Comparison of ENCODE assay signal across 11 mouse cellular contexts in the genomic region with DNA sequence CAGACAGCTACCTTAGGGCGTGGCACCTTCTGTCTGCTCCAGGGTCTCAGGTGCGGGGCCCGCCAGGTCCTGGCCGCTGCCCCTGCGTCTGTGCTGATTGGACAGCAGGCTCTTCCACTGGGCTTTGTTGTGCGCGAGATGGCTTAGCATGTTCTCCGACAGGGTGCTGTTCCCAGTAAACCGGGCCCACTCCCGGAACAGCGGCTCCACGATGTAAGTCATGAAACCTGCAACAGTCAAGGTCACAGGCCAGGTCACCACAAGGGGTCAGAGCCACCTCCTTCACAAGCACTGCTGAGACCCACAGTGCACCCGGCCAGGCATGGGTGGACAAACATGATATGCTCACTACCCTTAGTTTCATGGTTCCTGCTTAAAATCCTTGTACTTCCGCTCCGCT. TPM values are rescaled to one million over a fixed set of nuclear protein-coding genes. Genes with fewer than 3 reads are reported as not detected.
DNase-seq lines count a peak whose midpoint lies in the region; ATAC-seq and TF ChIP-seq lines count a peak whose summit lies in the region.
"Had no signal": no experiment of that assay in that cellular context is flagged by ENCODE, and none has a peak within 500 bp of the region (broad histone marks: within the 10 kb centered on the region; RNA-seq: fewer than 3 reads in every experiment).

No protein-coding gene starts in this region.

- H3K9me3 ChIP-seq in kidney, embryonic 15.5 days (replicated peaks), result no peaks in the 10 kb centered on the region
- no peaks in the 10 kb centered on the region for H3K9me3 ChIP-seq in E14TG2a.4 (ENCODE audit: low read length)
- H3K9me3 ChIP-seq in neural tube, embryonic 13.5 days, result no peaks in the 10 kb centered on the region

- no peaks in the 10 kb centered on the region for H3K36me3 ChIP-seq in kidney, embryonic 15.5 days
- H3K36me3 ChIP-seq in E14TG2a.4 (ENCODE audit: insufficient read depth, low read length), result no peaks in the 10 kb centered on the region
- H3K36me3 ChIP-seq in neural tube, embryonic 13.5 days, result no peaks in the 10 kb centered on the region

- H3K27ac ChIP-seq in kidney, embryonic 15.5 days, result no peak overlapping the region
- H3K27ac ChIP-seq in neural tube, embryonic 13.5 days (replicated peaks), result no peak overlapping the region
- H3K27ac ChIP-seq: heart, adult 2 months had no signal

- WGBS in kidney, embryonic 15.5 days, result 72% methylated on average over 15 of the region's 15 CpGs
- WGBS in neural tube, embryonic 13.5 days, result 65% methylated on average over 15 of the region's 15 CpGs

- 0 out of 2 replicates have a peak overlapping the region, but pooled peaks have one; percentile 1 for H3K4me2 ChIP-seq in kidney, embryonic 15.5 days
- peak overlapping the region; percentile 18; the same call in 1 of the 2 replicates for H3K4me2 ChIP-seq in neural tube, embryonic 13.5 days

- no peak for TF ChIP-seq CTCF in E14TG2a.4 (conservative IDR thresholded peaks at IDR 0.05; ENCODE audit: low read length)

- no peak overlapping the region for H3K4me3 ChIP-seq in kidney, embryonic 15.5 days (replicated peaks)
- H3K4me3 ChIP-seq in E14TG2a.4 (replicated peaks; ENCODE audit: low read length), result peak overlapping the region; percentile 75
- H3K4me3 ChIP-seq in neural tube, embryonic 13.5 days, result no peak overlapping the region
- H3K4me3 ChIP-seq: heart, adult 2 months; megakaryocyte, embryonic 14.5 days had no signal

- no peak for ATAC-seq in kidney, embryonic 15.5 days (replicated peaks; ENCODE audit: low FRiP score)
- no peak for ATAC-seq in neural tube, embryonic 13.5 days (ENCODE audit: low read depth)

- 0 out of 2 replicates have a peak, but pooled peaks cover 2% of the 10 kb centered on the region for H3K4me1 ChIP-seq in kidney, embryonic 15.5 days
- H3K4me1 ChIP-seq in E14TG2a.4 (replicated peaks; ENCODE audit: low read depth, low read length), result peaks cover 17% of the 10 kb centered on the region
- no peaks in the 10 kb centered on the region for H3K4me1 ChIP-seq in neural tube, embryonic 13.5 days (replicated peaks)

- H3K9ac ChIP-seq in kidney, embryonic 15.5 days, result no peak overlapping the region
- H3K9ac ChIP-seq in neural tube, embryonic 13.5 days, result no peak overlapping the region

- H3K27me3 ChIP-seq in kidney, embryonic 15.5 days, result no peaks in the 10 kb centered on the region
- peaks cover 8% of the 10 kb centered on the region for H3K27me3 ChIP-seq in E14TG2a.4 (ENCODE audit: insufficient read depth, low read length)
- H3K27me3 ChIP-seq in neural tube, embryonic 13.5 days, result no peaks in the 10 kb centered on the region
- H3K27me3 ChIP-seq: megakaryocyte, embryonic 14.5 days had no signal

- no peak for DNase-seq in kidney, adult 11 months
- peak; percentile 54 for DNase-seq in R1 (ENCODE audit: low read depth, low spot score)
- no peak for DNase-seq in frontal cortex, postnatal 25 days (ENCODE audit: low spot score in 2 of 2)
- no peak for DNase-seq in urinary bladder, adult 18-20 months (ENCODE audit: low spot score in 2 of 2)
- DNase-seq: heart, adult 2 months; right cerebral cortex, adult 18-20 months; thymus, postnatal 25 days had no signal

RNA-seq across cellular contexts. Expression of gene Mtfr2, which starts 52.8 kb away (rescaled TPM):
- 2.4 and 2.7 TPM in 2 replicates for polyA plus RNA-seq in kidney, embryonic 15.5 days (2015; fragmentation: Nextera tagmentation; extraction: Ambion mirVana)
- polyA plus RNA-seq in neural tube, embryonic 13.5 days (2015; fragmentation: Nextera tagmentation; extraction: Ambion mirVana), result 0.36 and 0.42 TPM in 2 replicates
